Mouse (Mus musculus) limb, embryonic 12.5 days (tissue): ENCODE results near the gene Tnfrsf1a. TPM values are rescaled to one million over a fixed set of nuclear protein-coding genes. Genes with fewer than 3 reads are reported as not detected.

ENCODE experiments used
- ATAC-seq: fragments of 200-750 bp; cut with Nextera tagmentation; 2 replicates; pipeline ENCODE4 v1.8.0; 2017; ENCODE audit warnings: low read depth, moderate TSS enrichment; ENCODE audit not compliant: insufficient number of reproducible peaks, insufficient read depth, low FRiP score, low TSS enrichment
- H3K27ac ChIP-seq: fragments of 300-500 bp; sonication (generic); 2 replicates; pipeline ENCODE4 v1.5.1; 2016; ENCODE audit warnings: mild to moderate bottlenecking, moderate library complexity
- H3K27me3 ChIP-seq: fragments of 300-500 bp; sonication (generic); 2 replicates; pipeline ENCODE4 v1.6.1; 2016; ENCODE audit warnings: mild to moderate bottlenecking, moderate library complexity
- H3K36me3 ChIP-seq: fragments of 300-500 bp; sonication (generic); 2 replicates; pipeline ENCODE4 v1.6.1; 2016; ENCODE audit warnings: mild to moderate bottlenecking, moderate library complexity
- H3K4me1 ChIP-seq: fragments of 300-500 bp; sonication (generic); replicated peaks from 2 replicates; pipeline ENCODE4 v1.6.1; 2016
- H3K4me2 ChIP-seq: fragments of 300-500 bp; sonication (generic); 2 replicates; pipeline ENCODE4 v1.6.1; 2016; ENCODE audit warnings: mild to moderate bottlenecking, moderate library complexity
- H3K4me3 ChIP-seq: fragments of 300-500 bp; sonication (generic); replicated peaks from 2 replicates; pipeline ENCODE4 v1.5.1; 2016; ENCODE audit warnings: mild to moderate bottlenecking
- H3K9ac ChIP-seq: fragments of 300-500 bp; sonication (generic); replicated peaks from 2 replicates; pipeline ENCODE4 v1.6.1; 2016; ENCODE audit warnings: mild to moderate bottlenecking, moderate library complexity
- H3K9me3 ChIP-seq: fragments of 300-500 bp; sonication (generic); 2 replicates; pipeline ENCODE4 v1.6.1; 2016; ENCODE audit warnings: mild to moderate bottlenecking, moderate library complexity
- WGBS: fragments of 180-500 bp; shearing (Covaris S2); methylation state at CpG from one replicate; pipeline ENCODE4 v1.1.7; 2016; 5-methylcytosine and 5-hydroxymethylcytosine counted together
- polyA plus RNA-seq: library from polyadenylated mRNA; unstranded; fragments of >200 nt; fragmentation: Nextera tagmentation; extraction: Ambion mirVana; gene quantifications from 2 replicates; pipeline ENCODE4 v1.2.1, GENCODE M21; 2016

Gene Tnfrsf1a
- polyA plus RNA-seq, 1 experiment from 2014 or later, result 50.3 TPM

DNA sequence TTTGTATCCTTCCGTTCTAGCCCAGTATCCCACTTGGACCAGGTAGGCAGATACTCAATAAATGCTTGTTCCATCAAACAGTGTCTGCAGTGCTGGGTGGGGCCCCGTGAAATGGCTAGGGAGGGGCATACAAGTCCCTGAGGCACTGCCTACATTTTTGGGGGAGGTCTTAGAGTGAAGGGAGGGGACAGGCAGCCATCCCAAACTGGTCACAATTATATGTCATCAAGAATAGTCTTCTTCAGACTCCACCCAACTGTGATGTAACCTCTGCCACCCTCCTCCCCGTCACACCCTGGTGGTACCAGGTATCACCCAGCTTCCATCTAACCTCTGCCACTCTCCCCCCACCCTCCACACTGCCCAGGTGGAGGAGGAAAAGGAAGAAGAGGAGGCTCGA lies 4.3 kb upstream of the Tnfrsf1a start:
- peaks cover 25% of the 10 kb centered on the region for H3K4me1 ChIP-seq
- ATAC-seq, result no peak
- 64% methylated on average over 4 of the region's 4 CpGs for WGBS
- H3K9me3 ChIP-seq, result no peaks in the 10 kb centered on the region
- no peak overlapping the region for H3K4me3 ChIP-seq
- H3K27ac ChIP-seq, result no peak overlapping the region
- H3K4me2 ChIP-seq, result no peak overlapping the region
- 0 out of 2 replicates have a peak, but pooled peaks cover 7% of the 10 kb centered on the region for H3K27me3 ChIP-seq
- no peak overlapping the region for H3K9ac ChIP-seq
- no peaks in the 10 kb centered on the region for H3K36me3 ChIP-seq

DNA sequence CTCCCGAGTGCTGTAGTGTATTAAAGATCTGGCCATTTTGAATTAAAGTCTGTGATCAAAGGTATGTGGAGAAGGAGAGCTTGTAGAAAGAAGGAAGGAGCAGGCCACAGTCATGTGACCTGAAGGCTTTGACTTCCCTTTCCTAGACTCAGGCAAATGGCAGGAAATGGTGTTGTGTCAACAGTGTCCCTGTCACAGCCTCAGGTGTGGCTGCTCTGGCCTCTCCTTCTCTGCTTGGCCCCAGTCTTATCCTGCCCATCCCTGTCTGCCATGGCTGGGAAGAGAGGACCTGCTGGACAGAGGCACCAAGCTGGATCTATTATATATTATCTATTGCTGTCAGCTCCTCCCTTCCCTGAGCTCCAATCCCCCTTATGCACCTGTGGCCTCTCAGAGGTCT lies 3.5 kb upstream of the Tnfrsf1a start:
- 0 out of 2 replicates have a peak, but pooled peaks cover 7% of the 10 kb centered on the region for H3K27me3 ChIP-seq
- no peak overlapping the region for H3K4me2 ChIP-seq
- H3K4me1 ChIP-seq, result peaks cover 26% of the 10 kb centered on the region
- no peaks in the 10 kb centered on the region for H3K36me3 ChIP-seq
- H3K27ac ChIP-seq, result no peak overlapping the region
- no peak overlapping the region for H3K9ac ChIP-seq
- H3K9me3 ChIP-seq, result no peaks in the 10 kb centered on the region
- WGBS, result 67% methylated on average over 1 of the region's 1 CpGs
- ATAC-seq, result no peak
- no peak overlapping the region for H3K4me3 ChIP-seq

DNA sequence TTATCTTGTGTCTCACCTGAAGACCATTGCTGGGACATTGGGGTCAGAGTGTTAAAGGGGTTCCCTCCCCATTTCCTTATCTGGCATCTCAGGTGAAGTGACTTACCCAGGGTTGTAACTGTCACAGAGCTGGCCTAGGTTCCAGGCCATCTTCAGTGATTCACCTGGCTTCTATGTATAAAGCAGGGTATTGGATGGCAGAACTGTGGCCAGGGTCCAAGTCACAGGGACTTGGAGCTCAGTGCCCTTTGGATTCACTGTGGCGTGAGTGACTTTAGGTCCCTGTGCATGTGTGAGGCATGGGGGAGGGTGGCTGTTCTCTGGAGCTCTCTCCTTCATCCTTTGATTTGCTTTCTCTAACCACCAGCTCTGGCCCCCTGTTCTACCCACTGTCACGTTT lies 3.1 kb upstream of the Tnfrsf1a start:
- ATAC-seq, result no peak
- Histone ChIP-seq H3K27ac (no peak overlapping the region), H3K9ac (no peak overlapping the region), H3K9me3 (no peaks in the 10 kb centered on the region), H3K4me1 (peaks cover 27% of the 10 kb centered on the region), H3K36me3 (no peaks in the 10 kb centered on the region), H3K4me3 (no peak overlapping the region), H3K27me3 (0 out of 2 replicates have a peak, but pooled peaks cover 7% of the 10 kb centered on the region), H3K4me2 (no peak overlapping the region)
- 73% methylated on average over 2 of the region's 2 CpGs for WGBS

DNA sequence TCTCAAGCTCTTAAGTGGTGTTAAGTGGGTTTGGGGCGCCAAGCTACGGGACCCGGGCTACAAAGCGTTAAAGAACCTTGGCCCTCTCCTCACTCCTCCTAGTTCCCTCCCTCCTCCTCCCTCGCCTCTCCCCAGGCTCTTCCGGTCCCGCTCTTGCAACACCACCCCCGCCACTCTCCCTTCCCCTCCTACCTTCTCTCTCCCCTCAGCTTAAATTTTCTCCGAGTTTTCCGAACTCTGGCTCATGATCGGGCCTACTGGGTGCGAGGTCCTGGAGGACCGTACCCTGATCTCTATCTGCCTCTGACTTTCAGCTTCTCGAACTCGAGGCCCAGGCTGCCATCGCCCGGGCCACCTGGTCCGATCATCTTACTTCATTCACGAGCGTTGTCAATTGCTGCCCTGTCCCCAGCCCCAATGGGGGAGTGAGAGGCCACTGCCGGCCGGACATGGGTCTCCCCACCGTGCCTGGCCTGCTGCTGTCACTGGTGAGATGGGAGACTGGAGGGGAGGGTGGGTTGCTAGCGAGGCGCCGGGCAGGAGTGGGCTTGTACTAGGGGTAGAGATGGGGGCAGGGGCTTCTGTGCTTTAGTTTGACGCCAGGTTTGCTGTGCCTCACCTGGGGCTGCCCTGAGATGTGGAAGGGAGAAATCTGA lies 541 bp downstream of the Tnfrsf1a start:
- H3K4me1 ChIP-seq, result peaks cover 59% of the 10 kb centered on the region

DNA sequence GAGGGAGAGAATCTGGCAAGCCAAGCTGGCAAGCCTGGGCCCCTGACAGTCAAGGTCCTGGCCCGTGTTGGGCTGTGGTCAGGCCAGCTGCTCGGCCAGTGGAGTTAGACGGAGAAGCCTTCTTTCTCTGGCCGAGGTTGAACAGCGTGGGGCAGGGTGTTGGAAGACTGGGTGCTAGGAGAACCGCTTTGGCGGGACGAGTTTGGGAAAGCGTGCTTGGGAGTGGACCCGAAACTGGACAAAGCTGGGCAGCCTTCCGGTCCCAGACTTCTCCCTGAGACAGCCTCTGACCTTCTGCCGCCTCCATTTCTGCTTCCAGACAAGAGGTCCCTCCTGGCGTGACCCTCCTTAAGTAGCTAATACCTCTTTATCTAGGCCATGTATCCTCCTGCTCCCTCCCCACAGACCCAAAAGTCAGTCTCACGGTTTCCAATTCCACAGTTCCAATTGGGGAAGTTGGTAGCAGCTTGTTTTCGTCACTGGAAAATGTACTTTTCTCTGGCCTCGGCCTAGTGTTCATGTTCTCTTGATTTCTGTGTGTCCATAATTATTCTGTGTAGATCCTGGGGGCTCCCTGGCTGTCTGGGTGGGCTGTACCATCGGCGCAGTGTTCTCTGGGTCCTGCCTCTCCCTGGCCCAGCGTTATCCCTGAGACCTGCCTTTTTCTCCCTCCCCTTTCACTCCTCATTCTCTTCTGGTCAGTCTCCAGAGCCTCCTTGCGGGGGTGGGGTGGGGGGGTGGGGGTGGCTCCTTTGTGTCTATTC lies 1.3 kb downstream of the Tnfrsf1a start:
- no peaks in the 10 kb centered on the region for H3K9me3 ChIP-seq
- H3K27me3 ChIP-seq, result no peaks in the 10 kb centered on the region
- WGBS, result 1% methylated on average over 20 of the region's 20 CpGs
- H3K9ac ChIP-seq, result peak overlapping the region; percentile 68
- peak overlapping the region; percentile 80 for H3K27ac ChIP-seq
- peak; percentile 12; the same call in 1 of the 2 replicates for ATAC-seq
- peak overlapping the region; percentile 61 for H3K4me3 ChIP-seq
- H3K4me2 ChIP-seq, result peak overlapping the region; percentile 91
- H3K4me1 ChIP-seq, result peaks cover 66% of the 10 kb centered on the region
- no peaks in the 10 kb centered on the region for H3K36me3 ChIP-seq

More for the DNA sequence above, 541 bp downstream of the Tnfrsf1a start:
- no peaks in the 10 kb centered on the region for H3K27me3 ChIP-seq
- H3K4me2 ChIP-seq, result peak overlapping the region; percentile 91
- no peaks in the 10 kb centered on the region for H3K9me3 ChIP-seq
- peak overlapping the region; percentile 80 for H3K27ac ChIP-seq
- H3K9ac ChIP-seq, result peak overlapping the region; percentile 68
- H3K4me3 ChIP-seq, result peak overlapping the region; percentile 61
- peak; percentile 75 for ATAC-seq
- no peaks in the 10 kb centered on the region for H3K36me3 ChIP-seq
- 1% methylated on average over 27 of the region's 27 CpGs for WGBS

DNA sequence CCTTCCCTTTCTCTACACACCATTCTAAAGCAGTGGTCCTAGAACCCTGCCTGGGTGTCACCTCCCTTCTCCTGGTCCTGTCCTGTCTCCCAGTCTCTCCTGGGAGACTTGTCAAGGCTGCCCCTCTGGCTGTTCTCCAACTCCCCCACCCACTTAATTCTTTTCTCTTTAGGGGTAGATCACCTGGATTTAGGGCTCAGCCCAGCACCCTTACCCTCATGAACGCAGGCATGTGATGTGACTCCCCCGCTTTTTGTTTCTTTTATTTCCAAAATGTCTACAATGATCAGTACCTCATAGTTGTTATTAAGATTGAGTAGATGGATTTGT lies 1.8 kb downstream of the Tnfrsf1a start:
- 82% methylated on average over 2 of the region's 2 CpGs for WGBS
- Histone ChIP-seq H3K4me3 (peak overlapping the region; percentile 61), H3K9me3 (no peaks in the 10 kb centered on the region), H3K4me1 (peaks cover 71% of the 10 kb centered on the region), H3K9ac (peak overlapping the region; percentile 68), H3K36me3 (no peaks in the 10 kb centered on the region), H3K27me3 (no peaks in the 10 kb centered on the region), H3K27ac (peak overlapping the region; percentile 80), H3K4me2 (peak overlapping the region; percentile 91)
- no peak for ATAC-seq

DNA sequence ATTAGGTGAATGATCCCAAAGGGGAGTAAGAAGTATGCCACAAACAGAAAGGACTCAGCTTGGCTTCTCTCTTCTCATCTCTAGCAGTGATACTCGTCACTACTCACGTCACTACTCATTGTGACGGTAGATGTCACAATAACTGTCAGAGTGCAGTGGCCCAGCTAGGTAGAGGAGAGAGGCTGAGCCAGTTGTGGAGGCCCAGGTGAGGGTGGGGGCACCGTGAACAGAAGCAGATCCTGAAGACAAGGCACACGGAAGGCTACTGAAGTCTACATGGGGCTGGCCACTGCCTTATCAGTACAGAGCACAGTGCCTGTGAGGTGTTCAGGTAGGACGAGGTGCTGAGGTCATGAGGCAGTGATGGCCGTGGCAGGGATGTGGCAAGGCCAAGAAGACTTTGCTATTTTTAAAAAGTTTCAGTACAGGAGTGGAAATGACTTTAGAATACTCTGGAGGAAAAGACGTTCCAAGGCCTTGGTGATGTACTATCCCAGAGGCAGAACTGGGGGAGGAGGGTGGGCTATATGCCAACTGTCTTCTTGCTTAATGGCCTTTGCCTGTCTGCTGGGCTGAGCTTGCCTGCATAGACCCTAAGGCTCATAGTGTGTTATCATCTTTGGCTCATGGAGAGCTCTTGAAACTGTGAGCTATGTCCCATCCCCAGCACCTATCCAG lies 2.3 kb downstream of the Tnfrsf1a start:
- Histone ChIP-seq H3K4me2 (peak overlapping the region; percentile 91), H3K36me3 (no peaks in the 10 kb centered on the region), H3K27me3 (no peaks in the 10 kb centered on the region), H3K9ac (no peak overlapping the region), H3K4me3 (peak overlapping the region; percentile 61; the same call in 1 of the 2 replicates), H3K4me1 (peaks cover 77% of the 10 kb centered on the region), H3K9me3 (no peaks in the 10 kb centered on the region), H3K27ac (no peak overlapping the region)
- WGBS, result 72% methylated on average over 8 of the region's 8 CpGs
- ATAC-seq, result no peak

DNA sequence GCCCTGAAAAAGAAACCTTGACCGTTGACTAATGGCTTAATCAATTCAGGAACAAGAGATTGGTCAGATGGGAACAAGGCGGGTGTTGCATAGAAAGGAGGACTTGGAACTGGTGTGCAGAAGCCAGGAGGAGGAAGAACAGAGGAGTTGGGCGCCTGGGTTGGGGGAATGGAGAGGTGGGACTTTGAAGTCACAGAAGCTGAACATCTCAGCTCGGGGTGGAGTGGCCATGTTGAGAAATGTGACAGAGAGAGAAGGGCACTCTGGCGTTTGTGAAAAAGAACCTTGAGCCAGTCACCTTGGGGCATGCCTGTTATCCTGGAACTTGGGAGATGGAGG lies 2.9 kb downstream of the Tnfrsf1a start:
- Histone ChIP-seq H3K4me3 (no peak overlapping the region), H3K27me3 (no peaks in the 10 kb centered on the region), H3K27ac (no peak overlapping the region), H3K36me3 (peaks cover under 1% of the 10 kb centered on the region; the same call in 1 of the 2 replicates), H3K4me2 (no peak overlapping the region; the same call in 1 of the 2 replicates), H3K9me3 (no peaks in the 10 kb centered on the region), H3K4me1 (peaks cover 80% of the 10 kb centered on the region), H3K9ac (no peak overlapping the region)
- ATAC-seq, result no peak
- WGBS, result 56% methylated on average over 5 of the region's 5 CpGs

DNA sequence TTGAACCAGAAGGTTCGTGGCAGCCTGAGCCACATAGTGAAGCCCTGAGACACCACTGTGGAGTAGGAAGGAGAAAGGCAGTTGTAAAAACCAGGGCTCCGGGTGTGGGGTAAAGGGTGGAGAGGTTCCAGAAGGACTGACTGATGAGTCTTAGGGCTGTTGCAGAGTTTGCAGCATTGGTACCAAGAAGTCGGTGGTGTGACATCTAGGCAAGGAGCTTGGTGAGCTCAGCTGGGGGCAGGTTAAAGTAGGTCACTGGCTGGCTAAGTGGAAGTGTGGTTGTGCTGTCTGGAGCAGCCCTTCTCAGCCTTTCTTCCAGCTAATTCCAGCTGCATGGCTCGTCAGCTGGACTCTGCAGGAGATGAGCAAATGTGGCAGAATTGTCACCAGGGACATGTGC lies 3.6 kb downstream of the Tnfrsf1a start:
- Histone ChIP-seq H3K4me3 (no peak overlapping the region), H3K9ac (no peak overlapping the region), H3K27ac (0 out of 2 replicates have a peak overlapping the region, but pooled peaks have one; percentile 5), H3K36me3 (peaks cover 8% of the 10 kb centered on the region), H3K27me3 (no peaks in the 10 kb centered on the region), H3K4me1 (peaks cover 80% of the 10 kb centered on the region), H3K4me2 (peak overlapping the region; percentile 3; the same call in 1 of the 2 replicates), H3K9me3 (no peaks in the 10 kb centered on the region)
- WGBS, result 40% methylated on average over 4 of the region's 4 CpGs
- no peak for ATAC-seq

DNA sequence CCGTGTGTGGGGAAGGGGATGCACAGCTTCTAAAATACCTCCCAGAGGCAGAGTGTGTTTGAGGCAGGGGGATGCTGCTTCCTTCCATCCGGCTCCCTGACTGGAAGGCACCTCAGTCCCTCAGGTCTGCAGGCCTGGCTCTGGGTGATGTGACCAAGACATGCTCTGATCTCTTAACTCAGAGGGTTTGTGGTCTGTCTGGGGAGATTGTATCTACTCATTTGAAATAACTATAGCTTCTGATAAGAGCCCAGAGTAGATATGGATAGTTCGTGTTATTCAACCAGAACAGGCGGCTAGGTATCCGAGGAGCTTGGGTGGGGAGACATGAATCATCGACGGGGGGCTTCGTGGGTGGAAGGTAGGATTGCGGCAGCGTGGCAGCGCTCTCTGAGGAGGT lies 4.1 kb downstream of the Tnfrsf1a start:
- Histone ChIP-seq H3K9me3 (no peaks in the 10 kb centered on the region), H3K27me3 (no peaks in the 10 kb centered on the region), H3K4me2 (peak overlapping the region; percentile 3; the same call in 1 of the 2 replicates), H3K36me3 (peaks cover 12% of the 10 kb centered on the region), H3K27ac (no peak overlapping the region), H3K4me3 (no peak overlapping the region), H3K9ac (no peak overlapping the region), H3K4me1 (peaks cover 77% of the 10 kb centered on the region)
- 79% methylated on average over 11 of the region's 11 CpGs for WGBS
- ATAC-seq, result no peak

DNA sequence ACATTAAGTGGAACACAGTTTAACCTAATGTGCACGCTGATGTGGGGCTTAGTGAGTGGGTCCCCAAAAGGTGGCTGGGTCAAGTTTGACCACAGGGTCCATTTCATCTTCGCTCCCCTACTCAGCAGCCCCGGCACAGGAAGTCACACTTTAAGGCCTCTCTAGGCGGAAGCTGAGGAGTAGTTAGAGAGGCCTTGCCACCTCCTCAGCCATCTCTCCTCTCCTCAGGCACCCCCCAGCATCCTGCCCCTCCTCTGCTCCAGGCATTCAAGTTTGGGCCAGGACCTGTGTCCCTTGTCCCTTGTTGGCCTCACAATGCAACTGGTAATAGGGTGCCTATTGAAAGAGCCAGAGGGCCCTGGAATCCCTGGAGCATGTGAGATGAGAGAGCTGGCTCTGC lies 4.5 kb downstream of the Tnfrsf1a start:
- Histone ChIP-seq H3K36me3 (peaks cover 16% of the 10 kb centered on the region), H3K27ac (0 out of 2 replicates have a peak overlapping the region, but pooled peaks have one; percentile 84), H3K4me1 (peaks cover 73% of the 10 kb centered on the region), H3K9ac (no peak overlapping the region), H3K4me3 (no peak overlapping the region), H3K9me3 (no peaks in the 10 kb centered on the region), H3K4me2 (0 out of 2 replicates have a peak overlapping the region, but pooled peaks have one; percentile 2), H3K27me3 (no peaks in the 10 kb centered on the region)
- ATAC-seq, result no peak
- WGBS, result 73% methylated on average over 4 of the region's 4 CpGs
